29 mouse cellular contexts compared by ENCODE assay signal in the genomic region with DNA sequence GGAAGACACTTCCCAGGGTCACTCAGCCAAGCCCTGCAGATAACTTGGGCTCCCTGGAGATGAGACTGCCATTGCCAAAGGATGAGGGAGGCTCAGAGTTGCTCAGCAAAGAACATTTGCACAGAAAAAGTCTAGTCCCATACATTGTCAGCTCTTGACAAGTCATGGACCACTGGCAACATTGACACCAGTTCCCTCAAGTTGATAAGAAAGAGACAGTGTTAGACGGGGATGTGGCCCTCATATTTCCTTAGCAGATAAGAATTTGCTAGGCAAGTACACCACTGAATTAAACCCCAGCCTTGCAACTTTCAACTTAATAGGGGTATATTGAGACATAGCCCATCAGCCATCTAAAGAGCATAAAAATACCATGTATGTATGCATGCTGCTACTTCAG. TPM values are rescaled to one million over a fixed set of nuclear protein-coding genes. Genes with fewer than 3 reads are reported as not detected.
A peak's percentile ranks its signal among the peaks of the same experiment; 100 is the strongest.
DNase-seq lines count a peak whose midpoint lies in the region; ATAC-seq lines count a peak whose summit lies in the region.
"Had no signal": no experiment of that assay in that cellular context is flagged by ENCODE, and none has a peak within 500 bp of the region (broad histone marks: within the 10 kb centered on the region; RNA-seq: fewer than 3 reads in every experiment).

No protein-coding gene starts in this region.

- no peak overlapping the region for H3K4me3 ChIP-seq in liver, embryonic 12.5 days
- H3K4me3 ChIP-seq in liver, embryonic 15.5 days (replicated peaks), result no peak overlapping the region
- H3K4me3 ChIP-seq: embryonic facial prominence, embryonic 10.5 days; embryonic facial prominence, embryonic 13.5 days; erythroblast, embryonic 14.5 days; forebrain, embryonic 10.5 days; forebrain, embryonic 13.5 days; gastrocnemius, adult 2 months; heart, embryonic 12.5 days; heart, embryonic 15.5 days; hindbrain, embryonic 10.5 days; hindbrain, embryonic 13.5 days had no signal

- no peaks in the 10 kb centered on the region for H3K27me3 ChIP-seq in liver, embryonic 12.5 days (replicated peaks)
- H3K27me3 ChIP-seq in liver, embryonic 15.5 days, result no peaks in the 10 kb centered on the region
- H3K27me3 ChIP-seq: embryonic facial prominence, embryonic 13.5 days; forebrain, embryonic 13.5 days; heart, embryonic 12.5 days; heart, embryonic 15.5 days; hindbrain, embryonic 13.5 days had no signal

- H3K4me1 ChIP-seq in liver, embryonic 12.5 days, result peaks cover 75% of the 10 kb centered on the region
- H3K4me1 ChIP-seq in liver, embryonic 15.5 days (replicated peaks), result peaks cover 75% of the 10 kb centered on the region

- ATAC-seq in erythroid progenitor cell, adult 5-6 weeks (replicated peaks; ENCODE audit: low FRiP score, poor library complexity, severe bottlenecking), result peak; percentile 31; the same call in 1 of the 2 replicates
- ATAC-seq in liver, embryonic 12.5 days, result peak; percentile 55
- no peak for ATAC-seq in liver, embryonic 15.5 days (ENCODE audit: insufficient read depth)
- peak; percentile 43 for ATAC-seq in megakaryocyte-erythroid progenitor cell, adult 5-6 weeks (replicated peaks; ENCODE audit: low FRiP score, low TSS enrichment, poor library complexity, severe bottlenecking)
- ATAC-seq in cerebellum, adult (ENCODE audit: insufficient number of reproducible peaks, low FRiP score, low TSS enrichment), result no peak
- ATAC-seq: CD4-positive, CD25-positive, alpha-beta regulatory T cell, adult 4 months; forebrain, embryonic 13.5 days; forebrain, embryonic 16.5 days; hindbrain, embryonic 16.5 days had no signal

- WGBS in liver, embryonic 12.5 days (ENCODE audit: insufficient replicate concordance), result 24% methylated on average over 1 of the region's 1 CpGs
- WGBS in liver, embryonic 15.5 days (ENCODE audit: insufficient replicate concordance), result 7% methylated on average over 1 of the region's 1 CpGs

- H3K9ac ChIP-seq in liver, embryonic 12.5 days, result peak overlapping the region; percentile 33; the same call in 1 of the 2 replicates
- no peak overlapping the region for H3K9ac ChIP-seq in liver, embryonic 15.5 days
- H3K9ac ChIP-seq: embryonic facial prominence, embryonic 13.5 days; forebrain, embryonic 13.5 days; heart, embryonic 12.5 days; heart, embryonic 15.5 days; hindbrain, embryonic 13.5 days had no signal

- peak overlapping the region; percentile 76 for H3K27ac ChIP-seq in liver, embryonic 12.5 days
- peak overlapping the region; percentile 35 for H3K27ac ChIP-seq in liver, embryonic 15.5 days (replicated peaks)
- H3K27ac ChIP-seq: embryonic facial prominence, embryonic 10.5 days; embryonic facial prominence, embryonic 13.5 days; forebrain, embryonic 10.5 days; forebrain, embryonic 13.5 days; heart, embryonic 15.5 days; hindbrain, embryonic 10.5 days; hindbrain, embryonic 13.5 days had no signal

- H3K4me2 ChIP-seq in liver, embryonic 12.5 days, result peak overlapping the region; percentile 47
- H3K4me2 ChIP-seq in liver, embryonic 15.5 days, result peak overlapping the region; percentile 25
- H3K4me2 ChIP-seq: embryonic facial prominence, embryonic 13.5 days; forebrain, embryonic 13.5 days; heart, embryonic 12.5 days; heart, embryonic 15.5 days; hindbrain, embryonic 13.5 days had no signal

- H3K9me3 ChIP-seq in liver, embryonic 12.5 days (replicated peaks), result no peaks in the 10 kb centered on the region
- no peaks in the 10 kb centered on the region for H3K9me3 ChIP-seq in liver, embryonic 15.5 days (replicated peaks)
- H3K9me3 ChIP-seq: embryonic facial prominence, embryonic 10.5 days; embryonic facial prominence, embryonic 13.5 days; forebrain, embryonic 10.5 days; forebrain, embryonic 13.5 days; heart, embryonic 12.5 days; heart, embryonic 15.5 days; hindbrain, embryonic 10.5 days; hindbrain, embryonic 13.5 days had no signal

- no peak for DNase-seq in right cerebral cortex, postnatal 36 days (ENCODE audit: low spot score in 2 of 2)
- DNase-seq: adrenal gland, adult 2 months; adrenal gland, postnatal 14 days; cerebellum, adult 11-12 months; cerebellum, adult 8-10 months; cerebellum, postnatal 36 days; embryo, embryonic 11 days; gastrocnemius, adult 2 months; gastrocnemius, postnatal 14 days; heart, adult 18-20 months; heart, postnatal 10 days; heart, postnatal 36 days had no signal

- H3K36me3 ChIP-seq in liver, embryonic 12.5 days, result peaks cover 70% of the 10 kb centered on the region
- peaks cover 8% of the 10 kb centered on the region for H3K36me3 ChIP-seq in liver, embryonic 15.5 days (replicated peaks)

RNA-seq across cellular contexts. Expression of gene Yjefn3, which starts 21.5 kb away (rescaled TPM):
- total RNA-seq in erythroid progenitor cell, adult 5-6 weeks (2015; ENCODE audit: low replicate concordance), result not detected in 2 replicates
- not detected in 2 replicates for total RNA-seq in erythroid progenitor cell, adult 5-6 weeks (2017; ENCODE audit: low replicate concordance)
- polyA plus RNA-seq in liver, embryonic 12.5 days (2016; fragmentation: Nextera tagmentation; extraction: Ambion mirVana), result 0.74 and 0.86 TPM in 2 replicates
- polyA plus RNA-seq in liver, embryonic 15.5 days (2015; fragmentation: Nextera tagmentation; extraction: Ambion mirVana), result 0.51 and 0.54 TPM in 2 replicates
- not detected in 2 replicates for total RNA-seq in megakaryocyte-erythroid progenitor cell, adult 5-6 weeks (2014; fragmentation: Nextera tagmentation)
- not detected in 2 replicates for total RNA-seq in megakaryocyte-erythroid progenitor cell, adult 5-6 weeks (2017)

RNA-seq across cellular contexts. Expression of gene Ndufa13, which starts 21.6 kb away (rescaled TPM):
- 20.5 and 29.6 TPM in 2 replicates for total RNA-seq in erythroid progenitor cell, adult 5-6 weeks (2015; ENCODE audit: low replicate concordance)
- 29.0 and 40.8 TPM in 2 replicates for total RNA-seq in erythroid progenitor cell, adult 5-6 weeks (2017; ENCODE audit: low replicate concordance)
- polyA plus RNA-seq in liver, embryonic 12.5 days (2016; fragmentation: Nextera tagmentation; extraction: Ambion mirVana), result 121 and 122 TPM in 2 replicates
- 89.7 and 96.9 TPM in 2 replicates for polyA plus RNA-seq in liver, embryonic 15.5 days (2015; fragmentation: Nextera tagmentation; extraction: Ambion mirVana)
- total RNA-seq in megakaryocyte-erythroid progenitor cell, adult 5-6 weeks (2014; fragmentation: Nextera tagmentation), result 110 and 122 TPM in 2 replicates
- total RNA-seq in megakaryocyte-erythroid progenitor cell, adult 5-6 weeks (2017), result 91.6 and 99.6 TPM in 2 replicates

RNA-seq across cellular contexts. Expression of gene Tssk6, which starts 22.0 kb away (rescaled TPM):
- not detected in 2 replicates for total RNA-seq in erythroid progenitor cell, adult 5-6 weeks (2015; ENCODE audit: low replicate concordance)
- total RNA-seq in erythroid progenitor cell, adult 5-6 weeks (2017; ENCODE audit: low replicate concordance), result not detected in 2 replicates
- polyA plus RNA-seq in liver, embryonic 12.5 days (2016; fragmentation: Nextera tagmentation; extraction: Ambion mirVana), result 3.8 and 4.5 TPM in 2 replicates
- polyA plus RNA-seq in liver, embryonic 15.5 days (2015; fragmentation: Nextera tagmentation; extraction: Ambion mirVana), result 2.1 TPM in 2 replicates
- 1.4 TPM in 1 of 2 replicates, not detected in the other for total RNA-seq in megakaryocyte-erythroid progenitor cell, adult 5-6 weeks (2014; fragmentation: Nextera tagmentation)
- 0.15 TPM in 1 of 2 replicates, not detected in the other for total RNA-seq in megakaryocyte-erythroid progenitor cell, adult 5-6 weeks (2017)
- total RNA-seq: gastrocnemius, adult 2 months; heart, postnatal 36 days had no signal

RNA-seq across cellular contexts. Expression of gene Cilp2, which starts 36.5 kb away (rescaled TPM):
- not detected in 2 replicates for total RNA-seq in erythroid progenitor cell, adult 5-6 weeks (2015; ENCODE audit: low replicate concordance)
- not detected in 2 replicates for total RNA-seq in erythroid progenitor cell, adult 5-6 weeks (2017; ENCODE audit: low replicate concordance)
- polyA plus RNA-seq in liver, embryonic 12.5 days (2016; fragmentation: Nextera tagmentation; extraction: Ambion mirVana), result 0.14 and 0.33 TPM in 2 replicates
- 0.03 and 0.06 TPM in 2 replicates for polyA plus RNA-seq in liver, embryonic 15.5 days (2015; fragmentation: Nextera tagmentation; extraction: Ambion mirVana)
- total RNA-seq in megakaryocyte-erythroid progenitor cell, adult 5-6 weeks (2014; fragmentation: Nextera tagmentation), result not detected in 2 replicates
- total RNA-seq in megakaryocyte-erythroid progenitor cell, adult 5-6 weeks (2017), result not detected in 2 replicates
- polyA plus RNA-seq: CD4-positive, CD25-positive, alpha-beta regulatory T cell, adult 4 months; erythroblast, embryonic 14.5 days had no signal

Comparison
In these comparisons a context has a peak if more than half of its experiments do, and no peak if none do; other contexts are left out.
1. ATAC-seq: peak in erythroid progenitor cell, adult 5-6 weeks (single experiment), liver, embryonic 12.5 days (single experiment) and megakaryocyte-erythroid progenitor cell, adult 5-6 weeks (single experiment); none in liver, embryonic 15.5 days (single experiment) and cerebellum, adult (single experiment).